Mouse (Mus musculus) stomach, embryonic 16.5 days (tissue): ENCODE results near the gene Gje1. TPM values are rescaled to one million over a fixed set of nuclear protein-coding genes. Genes with fewer than 3 reads are reported as not detected.
A peak's percentile ranks its signal among the peaks of the same experiment; 100 is the strongest.

Experiments
- ATAC-seq: fragments of 200-750 bp; cut with Nextera tagmentation; 2 replicates; pipeline ENCODE4 v1.8.0; 2017; ENCODE audit warnings: moderate number of reproducible peaks, moderate TSS enrichment; ENCODE audit not compliant: insufficient read depth, low FRiP score
- H3K27ac ChIP-seq: fragments of 300-500 bp; sonication (generic); 2 replicates; pipeline ENCODE4 v1.5.1; 2014; ENCODE audit warnings: low read length
- H3K27me3 ChIP-seq: fragments of 300-500 bp; sonication (generic); 2 replicates; pipeline ENCODE4 v1.6.1; 2014; ENCODE audit warnings: low read length, control low read depth, mixed read lengths; ENCODE audit not compliant: control insufficient read depth, insufficient read depth
- H3K36me3 ChIP-seq: fragments of 300-500 bp; sonication (generic); 2 replicates; pipeline ENCODE4 v1.6.1; 2014; ENCODE audit warnings: low read length; ENCODE audit not compliant: control insufficient read depth, insufficient read depth
- H3K4me1 ChIP-seq: fragments of 300-500 bp; sonication (generic); 2 replicates; pipeline ENCODE4 v1.6.1; 2014; ENCODE audit warnings: low read length, control low read depth, mixed read lengths; ENCODE audit not compliant: control insufficient read depth, insufficient read depth
- H3K4me2 ChIP-seq: fragments of 300-500 bp; sonication (generic); 2 replicates; pipeline ENCODE4 v1.6.1; 2014; ENCODE audit warnings: low read depth, low read length, mixed read lengths
- H3K4me3 ChIP-seq: fragments of 300-500 bp; sonication (generic); replicated peaks from 2 replicates; pipeline ENCODE4 v1.5.1; 2014; ENCODE audit warnings: mild to moderate bottlenecking, low read length
- H3K9ac ChIP-seq: fragments of 300-500 bp; sonication (generic); 2 replicates; pipeline ENCODE4 v1.6.1; 2014; ENCODE audit warnings: low read length
- H3K9me3 ChIP-seq: fragments of 300-500 bp; sonication (generic); replicated peaks from 2 replicates; pipeline ENCODE4 v1.6.1; 2016; ENCODE audit warnings: low read length, control low read depth; ENCODE audit not compliant: control insufficient read depth
- WGBS: fragments of 180-500 bp; shearing (Covaris S2); extraction: QIAGEN DNeasy Blood & Tissue Kit; methylation state at CpG from one replicate; pipeline ENCODE4 v1.1.7; 2014; 5-methylcytosine and 5-hydroxymethylcytosine counted together
- polyA plus RNA-seq: library from polyadenylated mRNA; unstranded; fragments of >200 nt; fragmentation: Nextera tagmentation; extraction: Ambion mirVana; gene quantifications from 2 replicates; pipeline ENCODE4 v1.2.1, GENCODE M21; 2015

Gene Gje1
- polyA plus RNA-seq = not detected in 2 replicates

GRCm38 (mm10) chr10:14718114-14718513 is at the start of gene Gje1:
Gje1 (minus strand) TSS chr10:14718214.
- no peaks in the 10 kb centered on the region for H3K36me3 ChIP-seq
- H3K4me2 ChIP-seq = no peak within 1 kb of the TSS
- no peak for ATAC-seq
- no peaks in the 10 kb centered on the region for H3K27me3 ChIP-seq
- 68% methylated on average over 3 of the region's 3 CpGs for WGBS
- no peaks in the 10 kb centered on the region for H3K9me3 ChIP-seq
- H3K27ac ChIP-seq = no peak within 1 kb of the TSS
- H3K4me3 ChIP-seq = no peak within 1 kb of the TSS
- no peak within 1 kb of the TSS for H3K9ac ChIP-seq
- H3K4me1 ChIP-seq = no peaks in the 10 kb centered on the region

GRCm38 (mm10) chr10:14760618-14761017 is 42.6 kb upstream of the Gje1 start:
- WGBS = 23% methylated on average over 8 of the region's 8 CpGs
- H3K9me3 ChIP-seq = no peaks in the 10 kb centered on the region
- no peak overlapping the region for H3K9ac ChIP-seq
- H3K4me1 ChIP-seq = 0 out of 2 replicates have a peak, but pooled peaks cover 3% of the 10 kb centered on the region
- no peak overlapping the region for H3K27ac ChIP-seq
- H3K36me3 ChIP-seq = no peaks in the 10 kb centered on the region
- peak overlapping the region; percentile 36 for H3K4me3 ChIP-seq
- no peak for ATAC-seq
- peak overlapping the region; percentile 70 for H3K4me2 ChIP-seq
- H3K27me3 ChIP-seq = peaks cover 3% of the 10 kb centered on the region; the same call in 1 of the 2 replicates

DNA sequence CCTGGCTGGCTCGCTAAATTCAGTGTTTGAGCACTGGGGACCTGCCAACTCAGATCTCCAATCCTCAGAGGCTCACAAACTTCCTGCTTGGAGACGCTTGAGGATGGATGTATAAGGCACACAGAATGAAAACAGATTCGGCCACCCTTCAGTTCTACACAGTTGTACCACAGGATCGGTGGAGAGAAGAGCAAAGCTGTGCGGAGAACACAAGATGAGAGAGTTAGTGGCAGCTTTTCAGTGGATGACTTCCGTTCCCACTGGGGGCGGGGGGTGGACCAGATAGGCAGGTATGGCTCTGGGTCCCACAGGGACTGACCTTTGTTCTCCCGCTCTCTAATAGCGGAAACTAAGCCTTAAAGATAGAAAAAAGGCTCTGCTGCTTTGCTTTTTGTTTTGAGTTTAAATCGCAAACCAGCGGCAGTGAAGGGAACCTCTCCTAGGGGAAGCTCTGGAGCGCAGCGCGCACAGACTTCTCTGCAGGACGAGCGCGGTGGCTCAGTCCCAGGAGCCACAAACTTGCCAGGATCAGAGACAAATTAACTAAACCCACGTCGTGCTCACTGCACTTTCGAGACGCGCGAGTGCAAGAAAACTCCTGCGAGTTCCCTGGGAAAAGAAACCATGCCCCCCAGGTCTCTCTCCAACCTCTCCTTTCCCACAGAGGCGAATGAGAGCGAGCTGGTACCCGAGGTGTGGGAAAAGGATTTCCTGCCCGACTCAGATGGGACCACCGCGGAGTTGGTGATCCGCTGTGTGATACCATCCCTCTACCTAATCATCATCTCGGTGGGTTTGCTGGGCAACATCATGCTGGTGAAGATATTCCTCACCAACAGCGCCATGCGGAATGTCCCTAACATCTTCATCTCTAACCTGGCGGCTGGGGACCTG is 41.9 kb upstream of the Gje1 start:
- ATAC-seq = no peak
- WGBS = 2% methylated on average over 35 of the region's 35 CpGs
- Histone ChIP-seq H3K27me3 (peaks cover 3% of the 10 kb centered on the region; the same call in 1 of the 2 replicates), H3K36me3 (no peaks in the 10 kb centered on the region), H3K27ac (no peak overlapping the region), H3K4me3 (peak overlapping the region; percentile 36), H3K9ac (0 out of 2 replicates have a peak overlapping the region, but pooled peaks have one; percentile 21), H3K4me1 (0 out of 2 replicates have a peak, but pooled peaks cover 3% of the 10 kb centered on the region), H3K9me3 (no peaks in the 10 kb centered on the region), H3K4me2 (peak overlapping the region; percentile 70)

DNA sequence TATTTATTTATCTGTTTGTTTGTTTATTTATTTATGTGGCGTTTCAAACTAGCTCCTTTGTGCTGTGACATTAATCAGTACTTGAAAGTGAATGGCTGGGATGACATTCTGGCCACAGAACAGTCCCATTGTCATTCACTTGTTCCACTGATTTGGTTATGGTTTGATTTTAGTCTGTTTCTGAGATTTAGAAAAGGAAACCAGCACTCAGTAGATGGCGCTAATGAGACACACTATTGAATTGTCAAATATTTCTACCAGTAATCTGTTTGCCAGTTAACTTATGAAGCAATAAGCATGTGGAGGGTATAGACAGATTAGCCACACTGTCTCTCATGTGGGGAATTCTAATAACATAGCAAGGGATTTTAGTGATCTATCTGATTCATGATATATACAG is 16.3 kb upstream of the Gje1 start:
- Histone ChIP-seq H3K9me3 (no peaks in the 10 kb centered on the region), H3K27me3 (no peaks in the 10 kb centered on the region), H3K27ac (no peak overlapping the region), H3K4me2 (no peak overlapping the region), H3K9ac (no peak overlapping the region), H3K36me3 (no peaks in the 10 kb centered on the region), H3K4me3 (no peak overlapping the region), H3K4me1 (no peaks in the 10 kb centered on the region)
- WGBS = 5% methylated on average over 2 of the region's 2 CpGs
- no peak for ATAC-seq

DNA sequence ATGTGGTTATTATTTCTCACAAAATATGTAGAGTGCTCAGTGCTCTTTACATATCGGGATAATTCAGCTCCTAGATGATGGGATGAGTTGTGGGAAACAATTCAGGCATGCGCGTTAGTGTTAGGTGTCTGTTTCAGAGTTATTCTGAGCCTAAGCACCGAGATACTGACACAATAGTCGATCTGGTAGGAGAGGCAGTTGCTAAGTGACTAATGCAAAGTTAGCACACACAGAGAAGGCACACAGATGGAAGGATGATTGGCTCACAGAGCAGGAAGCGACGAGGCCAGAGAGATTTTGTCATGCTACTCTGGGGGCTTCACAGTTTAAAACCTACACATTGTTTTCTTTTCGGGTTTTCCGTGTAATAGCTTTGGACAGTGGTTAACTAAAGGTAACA is 7.7 kb upstream of the Gje1 start:
- no peaks in the 10 kb centered on the region for H3K36me3 ChIP-seq
- no peaks in the 10 kb centered on the region for H3K27me3 ChIP-seq
- no peak overlapping the region for H3K9ac ChIP-seq
- 65% methylated on average over 9 of the region's 9 CpGs for WGBS
- ATAC-seq = no peak
- no peaks in the 10 kb centered on the region for H3K4me1 ChIP-seq
- no peak overlapping the region for H3K4me2 ChIP-seq
- no peak overlapping the region for H3K27ac ChIP-seq
- H3K4me3 ChIP-seq = no peak overlapping the region
- no peaks in the 10 kb centered on the region for H3K9me3 ChIP-seq

DNA sequence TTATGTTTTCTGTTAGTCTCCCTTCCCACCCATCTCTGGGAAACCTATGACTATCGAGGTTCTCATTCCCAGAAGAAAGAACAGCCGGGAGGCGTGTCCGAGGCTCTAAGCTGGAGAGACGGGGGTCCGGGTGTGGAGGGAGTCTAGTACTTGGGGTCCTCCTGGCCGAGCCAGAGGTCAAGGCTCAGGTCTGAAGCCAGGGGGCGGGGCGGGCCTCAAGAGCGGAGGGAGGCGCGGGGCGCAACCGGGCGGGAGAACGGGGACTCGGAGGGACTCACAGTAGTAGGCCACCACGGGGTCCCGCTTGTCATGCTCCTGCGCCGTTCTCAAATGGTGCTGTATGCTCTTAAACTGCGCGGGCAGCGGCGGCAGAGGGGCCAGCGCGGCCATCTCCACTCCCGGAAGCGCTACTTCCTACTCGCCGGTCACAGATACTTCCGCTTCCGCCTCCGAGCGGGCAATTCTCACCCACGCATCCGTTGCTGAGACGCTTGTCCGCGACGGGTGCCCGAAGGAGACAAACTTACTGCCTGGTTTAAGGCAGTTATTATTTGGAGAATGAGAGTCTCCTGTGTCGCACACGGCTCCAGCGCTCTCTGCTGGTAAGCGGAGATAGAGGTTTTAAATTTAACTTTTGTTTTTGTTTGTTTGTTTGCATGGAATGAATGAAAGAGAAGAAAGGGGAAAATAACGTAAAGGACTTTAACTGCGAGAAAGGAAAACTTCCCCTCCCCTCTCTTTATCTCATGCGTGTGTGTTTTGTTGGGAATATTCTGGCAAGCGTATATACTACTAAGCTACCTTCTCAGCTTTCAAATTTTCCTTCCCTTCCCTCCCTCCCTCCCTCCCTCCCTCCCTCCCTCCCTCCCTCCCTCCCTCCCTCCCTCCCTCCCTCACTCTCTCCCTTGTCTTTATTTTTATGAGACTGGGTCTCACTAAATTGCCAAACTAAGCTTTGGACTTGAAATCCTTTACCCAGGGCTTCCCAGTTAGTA is 12.6 kb downstream of the Gje1 start, which contains the start of the genes Vta1 and Nmbr:
TSS of gene Vta1 (minus strand) at position 489 of the 995 bp plus-strand sequence.
TSS of gene Nmbr (plus strand) at position 520 of the 995 bp plus-strand sequence.
- H3K4me3 ChIP-seq = peak within 1 kb of the TSS; percentile 88
- WGBS = under 1% methylated on average over 50 of the region's 50 CpGs

GRCm38 (mm10) chr10:14703830-14704420 is 14.1 kb downstream of the Gje1 start:
- H3K9ac ChIP-seq = no peak overlapping the region
- peak overlapping the region; percentile 88 for H3K4me3 ChIP-seq
- no peaks in the 10 kb centered on the region; the same call in 1 of the 2 replicates for H3K4me1 ChIP-seq
- H3K4me2 ChIP-seq = peak overlapping the region; percentile 71
- no peak overlapping the region for H3K27ac ChIP-seq
- 63% methylated on average over 4 of the region's 4 CpGs for WGBS
- ATAC-seq = no peak
- no peaks in the 10 kb centered on the region for H3K36me3 ChIP-seq
- no peaks in the 10 kb centered on the region for H3K27me3 ChIP-seq
- H3K9me3 ChIP-seq = no peaks in the 10 kb centered on the region

More for the DNA sequence above, 12.6 kb downstream of the Gje1 start, which contains the start of the genes Vta1 and Nmbr:
- Histone ChIP-seq H3K9ac (peak within 1 kb of the TSS; percentile 89), H3K27ac (peak within 1 kb of the TSS; percentile 67; the same call in 1 of the 2 replicates), H3K27me3 (no peaks in the 10 kb centered on the region), H3K4me2 (peak within 1 kb of the TSS; percentile 71), H3K4me1 (no peaks in the 10 kb centered on the region; the same call in 1 of the 2 replicates), H3K9me3 (no peaks in the 10 kb centered on the region), H3K36me3 (no peaks in the 10 kb centered on the region)
- ATAC-seq = peak; percentile 98

DNA sequence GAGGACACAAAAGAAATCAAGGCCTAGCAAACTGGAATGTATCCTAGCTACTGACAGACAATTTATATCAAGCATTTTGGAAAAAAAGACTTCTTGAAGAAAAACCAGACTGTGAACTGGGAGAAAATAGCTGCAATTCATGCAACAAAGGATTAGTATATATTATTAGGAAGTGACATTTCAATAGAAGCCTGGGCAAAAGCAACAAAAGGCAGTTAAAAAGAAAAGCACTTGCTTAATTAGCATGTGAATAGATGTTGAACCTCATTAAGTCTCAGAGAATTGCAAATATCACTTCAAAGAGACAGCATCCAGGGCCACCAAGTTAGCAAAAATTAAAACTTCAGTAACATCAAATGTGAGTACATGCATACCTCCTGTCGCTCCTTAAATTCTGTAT is 14.8 kb downstream of the Gje1 start:
- Histone ChIP-seq H3K27me3 (no peaks in the 10 kb centered on the region), H3K9me3 (no peaks in the 10 kb centered on the region), H3K36me3 (no peaks in the 10 kb centered on the region), H3K27ac (no peak overlapping the region), H3K4me2 (no peak overlapping the region), H3K4me3 (no peak overlapping the region), H3K4me1 (no peaks in the 10 kb centered on the region; the same call in 1 of the 2 replicates), H3K9ac (no peak overlapping the region)
- ATAC-seq = no peak
- WGBS = 74% methylated on average over 1 of the region's 1 CpGs
